Comparison of ENCODE assay signal across 9 mouse cellular contexts in genomic region chr4:135152834-135153259, GRCm38 (mm10). TPM values are rescaled to one million over a fixed set of nuclear protein-coding genes. Genes with fewer than 3 reads are reported as not detected.
DNase-seq lines count a peak whose midpoint lies in the region; ATAC-seq and TF ChIP-seq lines count a peak whose summit lies in the region.
"Had no signal": no experiment of that assay in that cellular context is flagged by ENCODE, and none has a peak within 500 bp of the region (broad histone marks: within the 10 kb centered on the region; RNA-seq: fewer than 3 reads in every experiment).

No protein-coding gene starts in this region.

- H3K4me2 ChIP-seq in forebrain, embryonic 15.5 days (replicated peaks), result peak overlapping the region; percentile 41
- H3K4me2 ChIP-seq in intestine, postnatal 0 days (replicated peaks; ENCODE audit: low read depth), result peak overlapping the region; percentile 66

- no peak overlapping the region; the same call in 1 of the 2 replicates for H3K27ac ChIP-seq in testis, adult 2 months (ENCODE audit: control insufficient read depth, insufficient read depth, low read depth, low read length)
- no peak overlapping the region for H3K27ac ChIP-seq in forebrain, embryonic 15.5 days (replicated peaks)
- H3K27ac ChIP-seq in intestine, postnatal 0 days (ENCODE audit: low read depth, low read length), result no peak overlapping the region
- H3K27ac ChIP-seq in spleen, adult 2 months (ENCODE audit: insufficient read depth, low read length), result peak overlapping the region; percentile 93

- no peak for DNase-seq in testis, postnatal 10 days (ENCODE audit: low spot score)
- peak; percentile 54 to 64 for DNase-seq in lung, postnatal 4 days
- DNase-seq in spleen, adult 2 months (ENCODE audit: low read depth in 1 of 2, low spot score in 2 of 2), result peak in 1 of 2 experiments; percentile 72
- no peak for DNase-seq in layer of hippocampus, adult 18-20 months (ENCODE audit: low spot score in 2 of 2)
- DNase-seq in layer of hippocampus, adult 8-10 months (ENCODE audit: low spot score in 2 of 2), result no peak

- no peak for TF ChIP-seq POLR2A in testis, adult 2 months (IDR thresholded peaks at IDR 0.05; ENCODE audit: control insufficient read depth, low read depth, low read length)
- TF ChIP-seq POLR2A in spleen, adult 2 months (IDR thresholded peaks at IDR 0.05; ENCODE audit: low read depth, low read length), result peak; percentile 14; the same call in 1 of the 2 replicates

- no peak overlapping the region for H3K9ac ChIP-seq in forebrain, embryonic 15.5 days (replicated peaks)
- H3K9ac ChIP-seq in intestine, postnatal 0 days (ENCODE audit: low read depth, low read length), result 0 out of 2 replicates have a peak overlapping the region, but pooled peaks have one; percentile 22

- peak overlapping the region; percentile 71 for H3K4me3 ChIP-seq in testis, adult 2 months (ENCODE audit: control insufficient read depth, low read depth, low read length)
- H3K4me3 ChIP-seq in forebrain, embryonic 15.5 days, result peak overlapping the region; percentile 29
- H3K4me3 ChIP-seq in intestine, postnatal 0 days (ENCODE audit: low read depth, low read length), result peak overlapping the region; percentile 43
- H3K4me3 ChIP-seq in spleen, adult 2 months (ENCODE audit: extremely low read depth, insufficient read depth, insufficient read length), result peak overlapping the region; percentile 71

- 0% methylated on average over 39 of the region's 45 CpGs for WGBS in forebrain, embryonic 15.5 days
- under 1% methylated on average over 39 of the region's 45 CpGs for WGBS in intestine, postnatal 0 days
- WGBS in spleen, adult 2 months, result under 1% methylated on average over 40 of the region's 45 CpGs

- H3K9me3 ChIP-seq in forebrain, embryonic 15.5 days, result no peaks in the 10 kb centered on the region
- no peaks in the 10 kb centered on the region for H3K9me3 ChIP-seq in intestine, postnatal 0 days (ENCODE audit: control insufficient read depth)

- peaks cover 3% of the 10 kb centered on the region; the same call in 1 of the 2 replicates for H3K27me3 ChIP-seq in testis, adult 2 months (ENCODE audit: control insufficient read depth, insufficient read depth, low read length)
- peaks cover 95% of the 10 kb centered on the region for H3K27me3 ChIP-seq in forebrain, embryonic 15.5 days
- H3K27me3 ChIP-seq in intestine, postnatal 0 days (replicated peaks; ENCODE audit: control insufficient read depth, insufficient read depth, low read length), result peaks cover 95% of the 10 kb centered on the region
- H3K27me3 ChIP-seq in spleen, adult 2 months (ENCODE audit: control insufficient read depth, insufficient read depth, low read length), result peaks cover 2% of the 10 kb centered on the region; the same call in 1 of the 2 replicates

- H3K4me1 ChIP-seq in testis, adult 2 months (ENCODE audit: control insufficient read depth, insufficient read depth, low read length), result peaks cover 24% of the 10 kb centered on the region
- peaks cover 17% of the 10 kb centered on the region for H3K4me1 ChIP-seq in forebrain, embryonic 15.5 days
- H3K4me1 ChIP-seq in intestine, postnatal 0 days (replicated peaks; ENCODE audit: control insufficient read depth, insufficient read depth, low read length), result no peaks in the 10 kb centered on the region
- peaks cover 31% of the 10 kb centered on the region; the same call in 1 of the 2 replicates for H3K4me1 ChIP-seq in spleen, adult 2 months (ENCODE audit: control insufficient read depth, insufficient read depth, insufficient read length)

- TF ChIP-seq CTCF in testis, adult 2 months (IDR thresholded peaks at IDR 0.05; ENCODE audit: control insufficient read depth, insufficient read depth, insufficient replicate concordance, low read depth, low read length), result no peak
- TF ChIP-seq CTCF in intestine, postnatal 0 days (IDR thresholded peaks at IDR 0.05; ENCODE audit: low read depth), result no peak
- no peak; the same call in 1 of the 2 replicates for TF ChIP-seq CTCF in spleen, adult 2 months (IDR thresholded peaks at IDR 0.05; ENCODE audit: extremely low read depth, insufficient read depth, insufficient read length, insufficient replicate concordance)

- H3K36me3 ChIP-seq in testis, adult 2 months (ENCODE audit: control insufficient read depth, insufficient read depth, low read length), result no peaks in the 10 kb centered on the region
- no peaks in the 10 kb centered on the region for H3K36me3 ChIP-seq in forebrain, embryonic 15.5 days
- no peaks in the 10 kb centered on the region for H3K36me3 ChIP-seq in intestine, postnatal 0 days (ENCODE audit: control insufficient read depth, insufficient read depth)
- peaks cover 6% of the 10 kb centered on the region; the same call in 1 of the 2 replicates for H3K36me3 ChIP-seq in spleen, adult 2 months (ENCODE audit: control insufficient read depth, insufficient read depth, low read length)

- ATAC-seq in forebrain, embryonic 15.5 days (replicated peaks), result no peak
- no peak for ATAC-seq in intestine, postnatal 0 days

RNA-seq across cellular contexts. Expression of gene Runx3, which starts 32.4 kb away (rescaled TPM):
- 8.8 and 9.1 TPM in 2 replicates for polyA plus RNA-seq in testis, adult 2 months (2012; rRNA removed)
- polyA plus RNA-seq in forebrain, embryonic 15.5 days (2015; fragmentation: Nextera tagmentation; extraction: Ambion mirVana), result not detected in 2 replicates
- 0.17 and 0.21 TPM in 2 replicates for polyA plus RNA-seq in intestine, postnatal 0 days (2015; fragmentation: Nextera tagmentation; extraction: Ambion mirVana)
- polyA plus RNA-seq in spleen, adult 2 months (2012; rRNA removed), result 33.7 and 38.5 TPM in 2 replicates
- total RNA-seq in layer of hippocampus, adult 18-20 months (2021), result not detected
- total RNA-seq in layer of hippocampus, adult 8-10 months (2022), result under 1 TPM in 2 of 4 experiments, not detected in 2; 0.78 to 0.89 TPM
- polyA plus RNA-seq: cerebellum, adult 2 months had no signal

Comparison
In these comparisons a context has a peak if more than half of its experiments do, and no peak if none do; other contexts are left out.
1. DNase-seq: peak in lung, postnatal 4 days (2 of 2); none in testis, postnatal 10 days (single experiment), layer of hippocampus, adult 18-20 months (0 of 2) and layer of hippocampus, adult 8-10 months (0 of 2).
2. Peak in every context shown above with its lines, with median percentiles within 50 percentile points of each other: H3K4me3 ChIP-seq.